Mouse (Mus musculus): ENCODE measurements around the gene Zfp64. TPM values are rescaled to one million over a fixed set of nuclear protein-coding genes. Genes with fewer than 3 reads are reported as not detected.
"Not testable (repeated sequence)": the region's sequence is repeated elsewhere in the genome, so short reads cannot be mapped to it uniquely, and the experiment has no call there.

Zfp64 gene
- total RNA-seq, 2 experiments from 2014 or later, result 8.8 to 13.8 TPM

GRCm38 (mm10) chr2:168856638-168857037 lies 98.7 kb downstream of the Zfp64 start:
- ATAC-seq (ENCODE audit: poor library complexity, severe bottlenecking), result no peak

GRCm38 (mm10) chr2:168854777-168855176 lies 100.6 kb downstream of the Zfp64 start:
- ATAC-seq (ENCODE audit: poor library complexity, severe bottlenecking), result no peak

- not testable (repeated sequence) for ATAC-seq (ENCODE audit: poor library complexity, severe bottlenecking)
Observed at GRCm38 (mm10) chr2:168853869-168854268, 101.5 kb downstream of the Zfp64 start.

GRCm38 (mm10) chr2:168851545-168851944 lies 103.8 kb downstream of the Zfp64 start:
- ATAC-seq (ENCODE audit: poor library complexity, severe bottlenecking), result no peak

GRCm38 (mm10) chr2:168848553-168848952 lies 106.8 kb downstream of the Zfp64 start:
- no peak for ATAC-seq (ENCODE audit: poor library complexity, severe bottlenecking)

- no peak for ATAC-seq (ENCODE audit: poor library complexity, severe bottlenecking)
Observed at GRCm38 (mm10) chr2:168846180-168846720, 109.1 kb downstream of the Zfp64 start.

Other genes with a start within 250 kb of the Zfp64 start
- gene Atp9a, start 213.2 kb downstream of the Zfp64 start, total RNA-seq (2015), result 0.04 and 0.14 TPM in 2 replicates
- 0.16 and 0.18 TPM in 2 replicates for gene Atp9a, start 213.2 kb downstream of the Zfp64 start, total RNA-seq (2017)
- not detected in 2 replicates for gene Sall4, start 187.6 kb downstream of the Zfp64 start, total RNA-seq (2015)
- gene Sall4, start 187.6 kb downstream of the Zfp64 start, total RNA-seq (2017), result not detected in 2 replicates

All from megakaryocyte, adult 5-6 weeks (primary cell).